Mouse (Mus musculus): ENCODE data around the gene Pde4b.

Gene Pde4b

GRCm38 (mm10) chr4:102290052-102290734 lies 202.8 kb downstream of the Pde4b start:
- DNase-seq (ENCODE audit: extremely low spot score) = no peak

GRCm38 (mm10) chr4:102297558-102297957 lies 210.2 kb downstream of the Pde4b start:
- no peak for DNase-seq (ENCODE audit: extremely low spot score)

GRCm38 (mm10) chr4:102302568-102302967 lies 215.2 kb downstream of the Pde4b start:
- DNase-seq (ENCODE audit: extremely low spot score) = no peak

GRCm38 (mm10) chr4:102307661-102308297 lies 220.4 kb downstream of the Pde4b start:
- DNase-seq (ENCODE audit: extremely low spot score) = no peak

- DNase-seq (ENCODE audit: extremely low spot score) = no peak
Observed at GRCm38 (mm10) chr4:102310630-102311029, 223.3 kb downstream of the Pde4b start.

GRCm38 (mm10) chr4:102316011-102316410 lies 228.7 kb downstream of the Pde4b start:
- DNase-seq (ENCODE audit: extremely low spot score) = no peak

GRCm38 (mm10) chr4:102316699-102317285 lies 229.4 kb downstream of the Pde4b start:
- no peak for DNase-seq (ENCODE audit: extremely low spot score)

- no peak for DNase-seq (ENCODE audit: extremely low spot score)
Observed at GRCm38 (mm10) chr4:102318596-102318995, 231.3 kb downstream of the Pde4b start.

GRCm38 (mm10) chr4:102321340-102321739 lies 234.0 kb downstream of the Pde4b start:
- DNase-seq (ENCODE audit: extremely low spot score) = no peak

GRCm38 (mm10) chr4:102332386-102332785 lies 245.0 kb downstream of the Pde4b start:
- DNase-seq (ENCODE audit: extremely low spot score) = no peak

- DNase-seq (ENCODE audit: extremely low spot score) = no peak
Observed at GRCm38 (mm10) chr4:102332885-102333284, 245.5 kb downstream of the Pde4b start.

GRCm38 (mm10) chr4:102346911-102347492 lies 259.7 kb downstream of the Pde4b start:
- DNase-seq (ENCODE audit: extremely low spot score) = no peak

- peak; percentile 10 for DNase-seq (ENCODE audit: extremely low spot score)
Observed at GRCm38 (mm10) chr4:102351476-102352475, 264.4 kb downstream of the Pde4b start.

- no peak for DNase-seq (ENCODE audit: extremely low spot score)
Observed at GRCm38 (mm10) chr4:102353641-102354403, 266.5 kb downstream of the Pde4b start.

- DNase-seq (ENCODE audit: extremely low spot score) = no peak
Observed at GRCm38 (mm10) chr4:102368105-102368735, 280.9 kb downstream of the Pde4b start.

GRCm38 (mm10) chr4:102374614-102375013 lies 287.3 kb downstream of the Pde4b start:
- no peak for DNase-seq (ENCODE audit: extremely low spot score)

- no peak for DNase-seq (ENCODE audit: extremely low spot score)
Observed at GRCm38 (mm10) chr4:102382763-102383505, 295.6 kb downstream of the Pde4b start.

- DNase-seq (ENCODE audit: extremely low spot score) = no peak
Observed at GRCm38 (mm10) chr4:102393605-102394004, 306.3 kb downstream of the Pde4b start.

- no peak for DNase-seq (ENCODE audit: extremely low spot score)
Observed at GRCm38 (mm10) chr4:102397334-102397733, 310.0 kb downstream of the Pde4b start.
